Mouse (Mus musculus): ENCODE measurements around the gene Erc1.
"Not testable (repeated sequence)": the region's sequence is repeated elsewhere in the genome, so short reads cannot be mapped to it uniquely, and the experiment has no call there.

Erc1 gene

DNA sequence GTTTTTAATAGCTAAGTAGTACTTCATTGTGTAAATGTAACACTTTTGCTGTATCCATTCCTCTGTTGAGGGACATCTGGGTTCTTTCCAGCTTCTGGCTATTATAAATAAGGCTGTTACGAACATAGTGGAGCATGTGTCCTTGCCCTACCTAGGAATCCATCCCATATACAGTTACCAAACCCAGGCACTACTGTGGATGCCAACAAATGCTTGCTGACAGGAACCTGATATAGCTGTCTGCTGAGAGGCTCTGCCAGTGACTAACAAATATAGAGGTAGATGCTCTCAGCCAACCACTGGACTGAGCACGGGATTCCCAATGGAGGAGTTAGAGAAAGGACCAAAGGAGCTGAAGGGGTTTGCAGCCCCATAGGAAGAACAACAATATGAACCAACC is 193.2 kb downstream of the Erc1 start:
- in situ Hi-C loops (cut with MboI; ENCODE audit: low pct_unique_long_range_greater_than_20kb in 1 of 2, low sequenced_read_pairs in 2 of 2, unreplicated experiment in 1 of 2), result not testable (repeated sequence)

GRCm38 (mm10) chr6:119643880-119644460 is 204.0 kb downstream of the Erc1 start:
- in situ Hi-C loops (cut with MboI; ENCODE audit: low pct_unique_long_range_greater_than_20kb in 1 of 2, low sequenced_read_pairs in 2 of 2, unreplicated experiment in 1 of 2), result no loop called here

- in situ Hi-C loops (cut with MboI; ENCODE audit: low pct_unique_long_range_greater_than_20kb in 1 of 2, low sequenced_read_pairs in 2 of 2, unreplicated experiment in 1 of 2), result no loop called here
Observed at GRCm38 (mm10) chr6:119643178-119643728, 204.7 kb downstream of the Erc1 start.

DNA sequence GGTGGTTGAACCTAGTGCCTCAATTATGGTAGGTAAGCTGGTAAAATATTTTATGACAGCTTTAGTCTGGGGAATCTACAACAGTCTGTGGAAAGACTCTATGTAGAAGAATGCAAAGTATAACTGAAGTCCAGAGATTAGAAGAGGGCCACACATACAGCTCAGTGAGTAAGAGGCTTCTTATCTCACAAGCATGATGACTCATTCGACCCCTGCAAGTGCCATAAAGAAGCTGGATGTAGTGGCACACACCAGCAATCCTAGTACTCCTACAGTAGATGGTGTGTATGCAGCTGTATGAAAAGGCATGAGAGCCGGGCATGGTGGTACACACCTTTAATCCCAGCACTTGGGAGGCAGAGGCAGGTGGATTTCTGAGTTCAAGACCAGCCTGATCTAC is 205.2 kb downstream of the Erc1 start:
- in situ Hi-C loops (cut with MboI; ENCODE audit: low pct_unique_long_range_greater_than_20kb in 1 of 2, low sequenced_read_pairs in 2 of 2, unreplicated experiment in 1 of 2), result no loop called here

GRCm38 (mm10) chr6:119635629-119636028 is 212.3 kb downstream of the Erc1 start:
- in situ Hi-C loops (cut with MboI; ENCODE audit: low pct_unique_long_range_greater_than_20kb in 1 of 2, low sequenced_read_pairs in 2 of 2, unreplicated experiment in 1 of 2), result no loop called here

DNA sequence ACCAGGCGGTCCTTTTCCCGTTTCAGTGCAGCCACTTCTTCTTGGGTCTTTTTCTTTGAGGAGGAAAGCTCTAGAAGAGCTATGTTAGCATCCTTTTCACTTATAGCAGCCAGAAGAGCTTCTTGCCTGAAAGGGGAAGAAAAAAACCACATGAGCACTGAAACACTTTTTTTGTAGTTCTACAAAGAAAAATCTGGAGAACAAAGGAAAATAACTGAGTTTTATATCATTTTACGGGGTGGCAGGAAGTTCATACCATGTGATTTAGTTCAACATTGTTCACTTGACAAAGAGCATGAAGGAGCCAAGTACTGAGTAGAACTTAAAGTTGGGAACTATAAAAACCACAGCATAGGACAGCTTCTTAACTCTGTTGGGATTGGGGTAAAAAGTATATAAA is 217.3 kb downstream of the Erc1 start:
- in situ Hi-C loops (cut with MboI; ENCODE audit: low pct_unique_long_range_greater_than_20kb in 1 of 2, low sequenced_read_pairs in 2 of 2, unreplicated experiment in 1 of 2), result no loop called here

DNA sequence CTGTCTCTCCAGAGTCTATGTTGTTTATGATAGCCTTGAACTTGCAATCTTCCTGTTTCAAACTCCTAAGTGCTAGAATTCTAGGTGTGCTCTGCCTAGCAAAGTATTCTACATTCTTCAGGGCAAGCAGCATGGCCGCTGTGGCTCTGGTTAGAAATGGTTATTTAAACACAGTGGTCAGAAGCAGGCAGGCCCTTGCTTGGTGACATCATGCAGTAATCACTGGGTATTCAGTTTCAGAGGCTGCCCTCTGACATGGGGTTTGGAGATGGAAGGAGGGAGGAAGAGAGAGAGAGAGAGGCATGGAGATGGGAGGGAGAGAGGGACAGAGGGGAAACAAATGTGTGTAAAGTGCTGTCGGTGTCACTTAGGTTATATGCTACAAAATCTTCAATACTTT is 246.6 kb downstream of the Erc1 start:
- in situ Hi-C loops (cut with MboI; ENCODE audit: low pct_unique_long_range_greater_than_20kb in 1 of 2, low sequenced_read_pairs in 2 of 2, unreplicated experiment in 1 of 2), result no loop called here

DNA sequence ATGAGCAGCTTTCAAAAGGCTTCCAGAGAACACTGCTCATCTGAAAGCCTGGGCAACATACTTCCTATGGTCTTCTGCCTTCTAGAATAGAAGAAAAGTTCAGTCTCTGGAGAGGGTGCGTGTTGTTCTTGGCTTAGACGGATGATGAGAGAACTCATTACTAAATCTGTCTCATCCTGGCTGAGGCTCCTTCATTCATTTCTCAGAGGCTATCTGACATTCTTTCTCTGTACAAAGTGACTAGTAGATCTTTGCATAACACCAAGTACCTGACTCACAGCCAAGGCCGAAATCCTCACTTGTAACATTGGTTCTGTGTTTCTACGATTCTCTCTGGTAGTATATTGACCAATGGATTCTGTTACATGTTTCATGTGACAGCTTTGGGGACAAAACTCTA is 252.5 kb downstream of the Erc1 start:
- in situ Hi-C loops (cut with MboI; ENCODE audit: low pct_unique_long_range_greater_than_20kb in 1 of 2, low sequenced_read_pairs in 2 of 2, unreplicated experiment in 1 of 2), result no loop called here

DNA sequence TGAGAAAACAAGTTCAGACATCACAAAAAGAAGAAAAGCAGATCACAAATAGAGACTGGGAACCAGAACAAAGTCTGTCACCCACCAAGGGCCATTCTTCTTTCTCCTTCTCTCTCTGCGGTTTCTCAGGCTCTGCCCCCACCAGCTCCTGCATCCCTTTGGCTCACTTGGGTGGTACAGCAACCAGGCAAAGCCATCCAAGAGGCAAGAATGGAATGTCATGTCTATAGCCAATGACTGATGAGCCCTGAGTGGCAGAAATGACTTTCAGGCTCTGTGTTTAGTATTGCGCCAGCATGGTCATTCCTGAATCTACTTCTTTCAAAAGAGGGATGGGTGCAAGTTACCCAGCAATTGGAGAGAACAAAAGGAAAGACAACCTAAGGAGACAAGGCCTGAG is 257.1 kb downstream of the Erc1 start:
- in situ Hi-C loops (cut with MboI; ENCODE audit: low pct_unique_long_range_greater_than_20kb in 1 of 2, low sequenced_read_pairs in 2 of 2, unreplicated experiment in 1 of 2), result no loop called here

GRCm38 (mm10) chr6:119587897-119588296 is 260.1 kb downstream of the Erc1 start:
- in situ Hi-C loops (cut with MboI; ENCODE audit: low pct_unique_long_range_greater_than_20kb in 1 of 2, low sequenced_read_pairs in 2 of 2, unreplicated experiment in 1 of 2), result no loop called here

- in situ Hi-C loops (cut with MboI; ENCODE audit: low pct_unique_long_range_greater_than_20kb in 1 of 2, low sequenced_read_pairs in 2 of 2, unreplicated experiment in 1 of 2), result no loop called here
Observed at GRCm38 (mm10) chr6:119587454-119587853, 260.5 kb downstream of the Erc1 start.

- in situ Hi-C loops (cut with MboI; ENCODE audit: low pct_unique_long_range_greater_than_20kb in 1 of 2, low sequenced_read_pairs in 2 of 2, unreplicated experiment in 1 of 2), result no loop called here
Observed at GRCm38 (mm10) chr6:119585652-119586375, 262.2 kb downstream of the Erc1 start.

DNA sequence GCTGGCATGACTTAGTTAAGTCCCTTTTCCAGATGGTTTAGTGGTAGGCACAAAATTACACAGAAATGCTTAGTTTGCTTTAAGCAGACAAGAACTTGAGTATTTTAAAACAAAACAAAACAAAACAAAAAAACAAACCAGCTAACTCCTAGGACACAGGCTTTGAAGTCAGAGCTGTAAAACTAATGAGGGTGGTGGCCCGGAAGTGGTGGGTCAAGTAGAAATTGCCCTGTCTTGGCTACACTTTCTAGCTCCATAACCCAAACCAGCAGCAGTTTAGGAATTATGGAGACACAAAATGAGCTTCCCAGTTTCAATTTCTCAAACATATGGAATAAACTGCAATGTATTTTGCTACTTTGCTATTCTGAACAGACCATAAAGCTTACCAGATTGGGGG is 263.9 kb downstream of the Erc1 start:
- in situ Hi-C loops (cut with MboI; ENCODE audit: low pct_unique_long_range_greater_than_20kb in 1 of 2, low sequenced_read_pairs in 2 of 2, unreplicated experiment in 1 of 2), result no loop called here

DNA sequence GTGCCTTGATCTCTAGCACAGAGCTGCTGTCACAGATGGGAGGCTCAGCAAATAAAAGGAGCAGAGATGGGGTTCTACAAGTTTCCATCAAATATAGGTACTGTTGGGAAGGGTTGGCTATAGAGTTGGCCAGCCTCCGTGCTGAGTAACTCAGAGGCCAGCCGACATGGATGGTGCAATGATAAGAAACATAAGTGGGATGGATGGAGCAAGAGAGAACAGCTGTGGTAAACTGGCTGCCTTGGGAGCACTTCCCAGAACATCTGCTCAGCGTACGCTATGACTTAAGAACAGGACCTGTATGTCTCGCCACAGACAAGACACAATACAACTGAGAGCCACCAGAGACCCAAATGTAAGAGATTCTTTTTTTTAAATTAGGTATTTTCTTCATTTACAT is 264.8 kb downstream of the Erc1 start:
- in situ Hi-C loops (cut with MboI; ENCODE audit: low pct_unique_long_range_greater_than_20kb in 1 of 2, low sequenced_read_pairs in 2 of 2, unreplicated experiment in 1 of 2), result no loop called here

- in situ Hi-C loops (cut with MboI; ENCODE audit: low pct_unique_long_range_greater_than_20kb in 1 of 2, low sequenced_read_pairs in 2 of 2, unreplicated experiment in 1 of 2), result no loop called here
Observed at GRCm38 (mm10) chr6:119576706-119577105, 271.3 kb downstream of the Erc1 start.

GRCm38 (mm10) chr6:119575331-119575730 is 272.6 kb downstream of the Erc1 start:
- in situ Hi-C loops (cut with MboI; ENCODE audit: low pct_unique_long_range_greater_than_20kb in 1 of 2, low sequenced_read_pairs in 2 of 2, unreplicated experiment in 1 of 2), result no loop called here

GRCm38 (mm10) chr6:119572296-119572695 is 275.7 kb downstream of the Erc1 start:
- in situ Hi-C loops (cut with MboI; ENCODE audit: low pct_unique_long_range_greater_than_20kb in 1 of 2, low sequenced_read_pairs in 2 of 2, unreplicated experiment in 1 of 2), result no loop called here

GRCm38 (mm10) chr6:119570797-119571196 is 277.2 kb downstream of the Erc1 start:
- in situ Hi-C loops (cut with MboI; ENCODE audit: low pct_unique_long_range_greater_than_20kb in 1 of 2, low sequenced_read_pairs in 2 of 2, unreplicated experiment in 1 of 2), result no loop called here

GRCm38 (mm10) chr6:119568339-119568738 is 279.6 kb downstream of the Erc1 start:
- in situ Hi-C loops (cut with MboI; ENCODE audit: low pct_unique_long_range_greater_than_20kb in 1 of 2, low sequenced_read_pairs in 2 of 2, unreplicated experiment in 1 of 2), result no loop called here
